Mouse (Mus musculus) stomach, embryonic 15.5 days (tissue): ENCODE data around the gene Fam71a. TPM values are rescaled to one million over a fixed set of nuclear protein-coding genes. Genes with fewer than 3 reads are reported as not detected.

ENCODE experiments used
- polyA plus RNA-seq: library from polyadenylated mRNA; unstranded; fragments of >200 nt; fragmentation: Nextera tagmentation; extraction: Ambion mirVana; gene quantifications from 2 replicates; pipeline ENCODE4 v1.2.1, GENCODE M21; 2015

Fam71a gene
- polyA plus RNA-seq, 1 experiment from 2014 or later, result not detected

Other genes with a start within 250 kb of the Fam71a start
- 35.1 and 37.5 TPM in 2 replicates for gene Angel2, start 239.7 kb downstream of the Fam71a start, polyA plus RNA-seq
- gene Vash2, start 185.5 kb downstream of the Fam71a start, polyA plus RNA-seq, result 18.5 and 20.1 TPM in 2 replicates
- 6.4 TPM in 2 replicates for gene Flvcr1, start 138.7 kb downstream of the Fam71a start, polyA plus RNA-seq
- not detected in 2 replicates for gene Spata45, start 128.2 kb downstream of the Fam71a start, polyA plus RNA-seq
- 11.8 and 15.1 TPM in 2 replicates for gene Tatdn3, start 101.9 kb downstream of the Fam71a start, polyA plus RNA-seq
- 18.3 and 18.6 TPM in 2 replicates for gene Nsl1, start 101.8 kb downstream of the Fam71a start, polyA plus RNA-seq
- gene Batf3, start 67.0 kb downstream of the Fam71a start, polyA plus RNA-seq, result 8.3 and 9.8 TPM in 2 replicates
- 4.2 and 4.4 TPM in 2 replicates for gene Atf3, start 53.2 kb upstream of the Fam71a start, polyA plus RNA-seq
- 105 and 110 TPM in 2 replicates for gene Nenf, start 153.4 kb upstream of the Fam71a start, polyA plus RNA-seq
- gene Tmem206, start 161.1 kb upstream of the Fam71a start, polyA plus RNA-seq, result 20.0 and 20.8 TPM in 2 replicates
- 29.6 and 29.8 TPM in 2 replicates for gene Ppp2r5a, start 238.5 kb upstream of the Fam71a start, polyA plus RNA-seq